Mouse (Mus musculus) stomach, postnatal 0 days (tissue): Measurements from ENCODE around the gene Foxred2. TPM values are rescaled to one million over a fixed set of nuclear protein-coding genes. Genes with fewer than 3 reads are reported as not detected.

Experiments used
- ATAC-seq: fragments of 200-750 bp; cut with Nextera tagmentation; 2 replicates; pipeline ENCODE4 v1.8.0; 2017; ENCODE audit not compliant: low FRiP score, low TSS enrichment
- DNase-seq: peaks from one replicate; pipeline ENCODE4 v3.0.0-alpha.2; 2016; ENCODE audit warnings: low spot score
- H3K27ac ChIP-seq: fragments of 300-500 bp; sonication (generic); replicated peaks from 2 replicates; pipeline ENCODE4 v1.5.1; 2014; ENCODE audit warnings: mild to moderate bottlenecking, control low read depth
- H3K27me3 ChIP-seq: fragments of 300-500 bp; sonication (generic); 2 replicates; pipeline ENCODE4 v1.6.1; 2014; ENCODE audit warnings: low read length; ENCODE audit not compliant: control insufficient read depth, insufficient read depth
- H3K36me3 ChIP-seq: fragments of 300-500 bp; sonication (generic); 2 replicates; pipeline ENCODE4 v1.6.1; 2014; ENCODE audit warnings: low read length, mixed read lengths; ENCODE audit not compliant: control insufficient read depth, insufficient read depth
- H3K4me1 ChIP-seq: fragments of 300-500 bp; sonication (generic); replicated peaks from 2 replicates; pipeline ENCODE4 v1.6.1; 2014; ENCODE audit warnings: antibody characterized with exemption; ENCODE audit not compliant: control insufficient read depth, insufficient read depth
- H3K4me2 ChIP-seq: fragments of 300-500 bp; sonication (generic); replicated peaks from 2 replicates; pipeline ENCODE4 v1.6.1; 2014; ENCODE audit warnings: low read depth, mild to moderate bottlenecking, control low read depth, moderate library complexity
- H3K4me3 ChIP-seq: fragments of 300-500 bp; sonication (generic); 2 replicates; pipeline ENCODE4 v1.5.1; 2014; ENCODE audit warnings: low read depth, low read length, control low read depth
- H3K9ac ChIP-seq: fragments of 300-500 bp; sonication (generic); 2 replicates; pipeline ENCODE4 v1.6.1; 2014; ENCODE audit warnings: mild to moderate bottlenecking, low read length, control low read depth, mixed read lengths
- H3K9me3 ChIP-seq: fragments of 300-500 bp; sonication (generic); 2 replicates; pipeline ENCODE4 v1.6.1; 2016; ENCODE audit warnings: low read length; ENCODE audit not compliant: control insufficient read depth
- CTCF ChIP-seq: IDR thresholded peaks from 2 replicates; pipeline ENCODE4 v1.5.1; 2016; ENCODE audit warnings: antibody characterized with exemption, low read depth, mild to moderate bottlenecking, moderate library complexity
- EP300 ChIP-seq: optimal IDR thresholded peaks from 2 replicates; pipeline ENCODE3; 2016; ENCODE audit warnings: antibody characterized with exemption
- WGBS: fragments of 180-500 bp; shearing (Covaris S2); extraction: QIAGEN DNeasy Blood & Tissue Kit; methylation state at CpG from one replicate; pipeline ENCODE4 v1.1.7; 2014; 5-methylcytosine and 5-hydroxymethylcytosine counted together
- polyA plus RNA-seq: library from polyadenylated mRNA; unstranded; fragments of >200 nt; fragmentation: Nextera tagmentation; extraction: Ambion mirVana; gene quantifications from 2 replicates; pipeline ENCODE4 v1.2.1, GENCODE M21; 2015

Gene Foxred2
- 0.62 and 0.87 TPM in 2 replicates for polyA plus RNA-seq

DNA sequence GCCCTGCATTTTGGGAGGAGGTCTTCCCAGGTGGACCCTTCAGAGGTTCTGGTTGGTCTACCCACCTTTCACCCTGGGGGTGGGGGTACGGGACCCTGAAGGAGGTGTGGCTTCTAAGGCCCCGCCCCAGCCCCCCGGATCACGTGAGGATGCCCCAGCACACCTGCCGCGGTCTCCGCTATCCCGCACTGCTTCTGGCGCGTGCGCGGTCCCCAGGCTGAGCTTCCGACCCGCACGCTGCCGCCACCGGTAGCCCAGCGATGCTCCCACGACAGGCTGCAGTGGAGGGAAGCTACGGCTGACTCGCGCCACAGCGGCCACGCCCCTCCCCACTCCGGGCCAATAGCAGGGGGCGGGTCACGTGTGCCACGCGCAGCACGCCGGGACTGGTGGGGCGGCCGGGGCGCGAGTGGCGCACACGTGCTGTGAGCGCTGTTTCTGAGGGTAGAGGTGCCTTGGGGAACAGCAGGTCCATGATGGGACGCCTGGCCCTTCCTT lies at the start of gene Foxred2:
TSS of gene Foxred2 (minus strand) at position 319 of the 498 bp plus-strand sequence.
- ATAC-seq, result peak; percentile 94

GRCm38 (mm10) chr15:78003929-78004328 lies 47.4 kb upstream of the Foxred2 start:
- Histone ChIP-seq H3K4me3 (no peak overlapping the region), H3K9ac (no peak overlapping the region), H3K27me3 (no peaks in the 10 kb centered on the region), H3K4me1 (no peaks in the 10 kb centered on the region), H3K9me3 (no peaks in the 10 kb centered on the region), H3K36me3 (no peaks in the 10 kb centered on the region), H3K27ac (no peak overlapping the region), H3K4me2 (no peak overlapping the region)
- TF ChIP-seq EP300 (no peak), CTCF (no peak)
- WGBS, result 49% methylated on average over 9 of the region's 9 CpGs
- ATAC-seq (no peak), DNase-seq (peak; percentile 38)

More for the DNA sequence above, at the start of gene Foxred2:
- H3K27ac ChIP-seq, result no peak within 1 kb of the TSS
- H3K4me3 ChIP-seq, result peak within 1 kb of the TSS; percentile 40
- H3K4me1 ChIP-seq, result peaks cover 7% of the 10 kb centered on the region
- TF ChIP-seq EP300, result no peak
- peak; percentile 63 for TF ChIP-seq CTCF
- H3K27me3 ChIP-seq, result no peaks in the 10 kb centered on the region
- DNase-seq, result peak; percentile 89
- peak within 1 kb of the TSS; percentile 73 for H3K4me2 ChIP-seq
- H3K9ac ChIP-seq, result peak within 1 kb of the TSS; percentile 45; the same call in 1 of the 2 replicates
- WGBS, result under 1% methylated on average over 39 of the region's 39 CpGs
- peaks cover 26% of the 10 kb centered on the region for H3K36me3 ChIP-seq
- no peaks in the 10 kb centered on the region for H3K9me3 ChIP-seq

GRCm38 (mm10) chr15:78001400-78001799 lies 44.9 kb upstream of the Foxred2 start:
- Histone ChIP-seq H3K4me2 (no peak overlapping the region), H3K27ac (no peak overlapping the region), H3K27me3 (no peaks in the 10 kb centered on the region), H3K4me1 (no peaks in the 10 kb centered on the region), H3K9ac (no peak overlapping the region), H3K4me3 (no peak overlapping the region), H3K9me3 (no peaks in the 10 kb centered on the region), H3K36me3 (no peaks in the 10 kb centered on the region)
- DNase-seq (no peak), ATAC-seq (no peak)
- TF ChIP-seq EP300, result no peak
- no peak for TF ChIP-seq CTCF
- 23% methylated on average over 5 of the region's 5 CpGs for WGBS

DNA sequence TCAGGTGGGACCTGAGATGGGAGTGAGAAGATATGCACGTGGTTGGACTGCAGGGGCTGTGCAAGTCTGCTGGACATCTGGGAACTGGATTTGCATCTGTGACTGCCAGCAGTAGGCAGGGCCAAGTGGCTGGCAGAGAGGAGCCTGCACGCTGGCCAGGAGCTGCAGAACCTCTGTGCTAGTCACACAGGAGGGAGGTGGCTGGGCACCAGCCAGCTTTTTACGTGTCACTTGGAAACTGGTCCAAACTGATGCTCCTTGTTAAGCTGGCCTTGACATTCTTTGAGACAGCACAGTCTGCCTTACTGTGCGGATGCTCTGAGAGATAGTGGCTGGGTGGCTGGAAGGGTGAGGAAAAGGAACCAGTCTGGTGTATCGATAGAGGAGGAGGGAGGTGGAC lies 32.0 kb upstream of the Foxred2 start:
- TF ChIP-seq EP300 (no peak), CTCF (no peak)
- H3K27ac ChIP-seq, result no peak overlapping the region
- DNase-seq, result no peak
- ATAC-seq, result no peak
- H3K4me1 ChIP-seq, result no peaks in the 10 kb centered on the region
- no peaks in the 10 kb centered on the region for H3K9me3 ChIP-seq
- H3K4me3 ChIP-seq, result no peak overlapping the region
- WGBS, result 62% methylated on average over 5 of the region's 5 CpGs
- no peak overlapping the region for H3K4me2 ChIP-seq
- H3K27me3 ChIP-seq, result no peaks in the 10 kb centered on the region
- H3K9ac ChIP-seq, result no peak overlapping the region
- H3K36me3 ChIP-seq, result no peaks in the 10 kb centered on the region

DNA sequence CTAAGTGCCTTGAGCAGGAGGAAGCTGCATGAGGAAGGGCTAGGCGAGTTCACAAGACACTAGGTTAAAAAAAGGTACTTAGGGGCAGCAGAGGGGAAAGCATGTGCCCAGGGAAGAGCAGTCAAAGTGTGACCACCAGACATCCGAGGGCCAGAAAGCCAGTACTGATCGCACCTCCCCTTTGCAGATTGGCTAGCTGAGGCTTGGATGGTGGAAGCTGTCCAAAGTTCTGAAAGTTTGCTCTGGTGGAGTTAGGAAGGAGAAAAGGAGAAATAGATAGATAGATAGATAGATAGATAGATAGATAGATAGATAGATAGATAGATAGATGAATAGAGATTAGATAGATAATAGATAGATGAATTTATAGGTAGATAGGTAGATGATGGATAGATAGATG lies 26.9 kb upstream of the Foxred2 start:
- no peak overlapping the region for H3K9ac ChIP-seq
- H3K36me3 ChIP-seq, result no peaks in the 10 kb centered on the region
- H3K27me3 ChIP-seq, result no peaks in the 10 kb centered on the region
- ATAC-seq, result no peak
- no peak overlapping the region for H3K4me3 ChIP-seq
- 19% methylated on average over 3 of the region's 3 CpGs for WGBS
- H3K27ac ChIP-seq, result no peak overlapping the region
- H3K4me1 ChIP-seq, result no peaks in the 10 kb centered on the region
- DNase-seq, result no peak
- no peak for TF ChIP-seq CTCF
- H3K4me2 ChIP-seq, result no peak overlapping the region
- no peaks in the 10 kb centered on the region for H3K9me3 ChIP-seq

- H3K4me1 ChIP-seq, result no peaks in the 10 kb centered on the region
- no peaks in the 10 kb centered on the region for H3K36me3 ChIP-seq
- WGBS, result 27% methylated on average over 18 of the region's 18 CpGs
- ATAC-seq, result peak; percentile 52
- no peak overlapping the region for H3K9ac ChIP-seq
- H3K4me3 ChIP-seq, result no peak overlapping the region
- peak; percentile 71 for DNase-seq
- H3K4me2 ChIP-seq, result no peak overlapping the region
- no peak for TF ChIP-seq EP300
- peak; percentile 84 for TF ChIP-seq CTCF
- H3K9me3 ChIP-seq, result no peaks in the 10 kb centered on the region
- no peaks in the 10 kb centered on the region for H3K27me3 ChIP-seq
- no peak overlapping the region for H3K27ac ChIP-seq
Observed at GRCm38 (mm10) chr15:77982195-77982939, 25.8 kb upstream of the Foxred2 start.
